ENCODE assay signal across 30 mouse cellular contexts in the genomic region with DNA sequence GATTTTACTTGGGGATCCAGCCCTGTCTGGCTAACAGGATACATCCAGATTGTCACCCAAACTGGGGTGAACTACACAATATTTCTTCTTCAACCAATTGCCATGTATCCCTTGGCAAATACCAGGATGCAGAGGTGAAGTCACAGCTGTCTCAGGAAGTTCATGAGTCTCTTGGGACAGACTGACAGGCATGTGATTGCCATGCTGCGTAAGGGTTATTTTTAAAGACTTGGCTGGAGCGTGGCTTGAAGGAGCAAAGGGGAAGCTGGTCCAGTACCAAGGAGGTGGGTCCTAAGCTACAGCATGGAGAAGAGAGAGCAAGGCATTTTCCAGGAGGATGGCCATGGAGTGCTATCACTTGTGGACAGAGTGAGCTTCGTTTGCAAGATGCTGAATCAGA. TPM values are rescaled to one million over a fixed set of nuclear protein-coding genes. Genes with fewer than 3 reads are reported as not detected.
A peak's percentile ranks its signal among the peaks of the same experiment; 100 is the strongest.
DNase-seq lines count a peak whose midpoint lies in the region; ATAC-seq and TF ChIP-seq lines count a peak whose summit lies in the region.
"Had no signal": no experiment of that assay in that cellular context is flagged by ENCODE, and none has a peak within 500 bp of the region (broad histone marks: within the 10 kb centered on the region; RNA-seq: fewer than 3 reads in every experiment).

No protein-coding gene starts in this region.

- no peak overlapping the region for H3K9ac ChIP-seq in heart, embryonic 14.5 days (ENCODE audit: low read length)
- H3K9ac ChIP-seq: embryonic facial prominence, embryonic 13.5 days; forebrain, embryonic 15.5 days; hindbrain, embryonic 12.5 days; intestine, embryonic 15.5 days; kidney, embryonic 15.5 days; liver, embryonic 14.5 days; lung, embryonic 14.5 days; neural tube, embryonic 15.5 days had no signal

- no peak for TF ChIP-seq POLR2A in lung, adult 2 months (IDR thresholded peaks at IDR 0.05; ENCODE audit: borderline replicate concordance, extremely low read depth, low read depth, low read length)

- H3K36me3 ChIP-seq in heart, embryonic 14.5 days (ENCODE audit: control insufficient read depth, insufficient read depth, low read length): no peaks in the 10 kb centered on the region
- H3K36me3 ChIP-seq: embryonic facial prominence, embryonic 13.5 days; forebrain, embryonic 10.5 days; forebrain, embryonic 15.5 days; heart, embryonic 10.5 days; hindbrain, embryonic 12.5 days; intestine, embryonic 15.5 days; kidney, embryonic 15.5 days; neural tube, embryonic 15.5 days had no signal

- no peak for DNase-seq in heart, postnatal 14 days
- peak; percentile 31 for DNase-seq in lung, postnatal 36 days
- DNase-seq in lung, adult 2 months: no peak
- DNase-seq in adipocyte (ENCODE audit: low spot score): peak; percentile 78
- no peak for DNase-seq in T-cell, adult 2 months (ENCODE audit: low spot score)
- DNase-seq: adrenal gland, postnatal 25 days; cerebellum, adult 18-20 months; cerebellum, postnatal 10 days; gastrocnemius, adult 2 months; gastrocnemius, postnatal 36 days; kidney, postnatal 4 days; liver; lung, embryonic 14.5 days; lung, postnatal 14 days; midbrain, embryonic 14.5 days; retina, postnatal 1 day; right cerebral cortex, postnatal 14 days had no signal

- H3K4me1 ChIP-seq in heart, embryonic 14.5 days (ENCODE audit: control insufficient read depth in 2 of 2, insufficient read depth in 2 of 2, low read length in 2 of 2): peaks cover 5% of the 10 kb centered on the region in 2 experiments
- 0 out of 2 replicates have a peak, but pooled peaks cover 5% of the 10 kb centered on the region for H3K4me1 ChIP-seq in lung, adult 2 months (ENCODE audit: control insufficient read depth, insufficient read depth, low read length)
- H3K4me1 ChIP-seq: forebrain, embryonic 10.5 days; forebrain, embryonic 15.5 days; intestine, embryonic 15.5 days; neural tube, embryonic 15.5 days had no signal

- WGBS in heart, embryonic 14.5 days: 62% methylated on average over 3 of the region's 3 CpGs
- 64% methylated on average over 3 of the region's 3 CpGs for WGBS in lung, adult 2 months

- H3K4me2 ChIP-seq in heart, embryonic 14.5 days (ENCODE audit: low read length): no peak overlapping the region
- H3K4me2 ChIP-seq: embryonic facial prominence, embryonic 13.5 days; forebrain, embryonic 15.5 days; hindbrain, embryonic 12.5 days; intestine, embryonic 15.5 days; kidney, embryonic 15.5 days; lung, embryonic 14.5 days; neural tube, embryonic 15.5 days had no signal

- H3K27me3 ChIP-seq in heart, embryonic 14.5 days (ENCODE audit: control insufficient read depth, insufficient read depth, low read length): no peaks in the 10 kb centered on the region
- H3K27me3 ChIP-seq: embryonic facial prominence, embryonic 13.5 days; forebrain, embryonic 15.5 days; hindbrain, embryonic 12.5 days; intestine, embryonic 15.5 days; kidney, embryonic 15.5 days; neural tube, embryonic 15.5 days; Patski had no signal

- H3K27ac ChIP-seq in heart, embryonic 14.5 days (replicated peaks in 1 of 2; ENCODE audit: control insufficient read depth in 1 of 2, insufficient read depth in 1 of 2, low read depth in 2 of 2, low read length in 2 of 2): no peak overlapping the region
- H3K27ac ChIP-seq: embryonic facial prominence, embryonic 13.5 days; forebrain, embryonic 10.5 days; forebrain, embryonic 15.5 days; gastrocnemius, adult 2 months; heart, embryonic 10.5 days; hindbrain, embryonic 12.5 days; hindbrain, postnatal 0 days; intestine, embryonic 15.5 days; kidney, embryonic 15.5 days; liver, embryonic 14.5 days; neural tube, embryonic 15.5 days had no signal

- intact Hi-C loops in heart, postnatal 14 days (cut with DNase I): no loop called here

- no peak for TF ChIP-seq CTCF in lung, adult 2 months (IDR thresholded peaks at IDR 0.05; ENCODE audit: insufficient read depth, low read length)

- H3K9me3 ChIP-seq in heart, embryonic 14.5 days (ENCODE audit: control insufficient read depth, low read length): no peaks in the 10 kb centered on the region
- H3K9me3 ChIP-seq: embryonic facial prominence, embryonic 13.5 days; forebrain, embryonic 10.5 days; forebrain, embryonic 15.5 days; heart, embryonic 10.5 days; hindbrain, embryonic 12.5 days; intestine, embryonic 15.5 days; kidney, embryonic 15.5 days; neural tube, embryonic 15.5 days had no signal

- no peak overlapping the region for H3K4me3 ChIP-seq in heart, embryonic 14.5 days (ENCODE audit: control insufficient read depth in 1 of 2, insufficient read depth in 1 of 2, low read depth in 1 of 2, low read length in 2 of 2)
- no peak overlapping the region for H3K4me3 ChIP-seq in lung, adult 2 months (replicated peaks; ENCODE audit: extremely low read depth, low read depth, low read length)
- H3K4me3 ChIP-seq: embryonic facial prominence, embryonic 13.5 days; forebrain, embryonic 10.5 days; forebrain, embryonic 15.5 days; gastrocnemius, adult 2 months; heart, embryonic 10.5 days; hindbrain, embryonic 12.5 days; intestine, embryonic 15.5 days; kidney, embryonic 15.5 days; neural tube, embryonic 15.5 days had no signal

- 0 out of 2 replicates have a peak, but pooled peaks have one; percentile 31 for ATAC-seq in heart, embryonic 14.5 days (ENCODE audit: insufficient number of reproducible peaks, insufficient read depth, low FRiP score, low read depth)
- ATAC-seq: forebrain, embryonic 15.5 days; hindbrain, postnatal 0 days; intestine, embryonic 15.5 days; Patski had no signal

RNA-seq across cellular contexts. Expression of gene Csf1, which starts 55.8 kb away (rescaled TPM):
- polyA plus RNA-seq in heart, embryonic 14.5 days (2014; fragmentation: Nextera tagmentation; extraction: Ambion mirVana): 8.5 and 10.1 TPM in 2 replicates
- 10 to 100 TPM; 25.5 to 33.6 TPM for total RNA-seq in heart, postnatal 14 days (2021)
- 27.8 and 32.5 TPM in 2 replicates for polyA plus RNA-seq in lung, adult 2 months (2012; rRNA removed)
- total RNA-seq: megakaryocyte-erythroid progenitor cell, adult 5-6 weeks had no signal

Comparison
In these comparisons a context has a peak if more than half of its experiments do, and no peak if none do; other contexts are left out.
1. DNase-seq: peak in lung, postnatal 36 days (single experiment) and adipocyte (single experiment); none in heart, postnatal 14 days (0 of 2), lung, adult 2 months (single experiment) and T-cell, adult 2 months (single experiment).